Mouse (Mus musculus) embryonic stem cell, embryonic (primary cell): ENCODE results near the gene Elp4.

Source experiments
- CTCF ChIA-PET, 4 experiments: fragments of 300-600 bp in 2 of 4; fragments of 350-600 bp in 2 of 4; sonication (Branson Sonifier 250); formaldehyde crosslinking; loops; one replicate each; lab custom pipeline; 2022; ENCODE audit warnings: inconsistent platforms in 2 of 4; lab: Charles Lee
- POLR2A ChIA-PET, 4 experiments: fragments of 300-600 bp in 2 of 4; fragments of 350-600 bp in 2 of 4; sonication (Branson Sonifier 250); formaldehyde crosslinking; loops; one replicate each; lab custom pipeline; 2022; ENCODE audit warnings: antibody characterized with exemption in 4 of 4, inconsistent platforms in 1 of 4; lab: Charles Lee

Gene Elp4

DNA sequence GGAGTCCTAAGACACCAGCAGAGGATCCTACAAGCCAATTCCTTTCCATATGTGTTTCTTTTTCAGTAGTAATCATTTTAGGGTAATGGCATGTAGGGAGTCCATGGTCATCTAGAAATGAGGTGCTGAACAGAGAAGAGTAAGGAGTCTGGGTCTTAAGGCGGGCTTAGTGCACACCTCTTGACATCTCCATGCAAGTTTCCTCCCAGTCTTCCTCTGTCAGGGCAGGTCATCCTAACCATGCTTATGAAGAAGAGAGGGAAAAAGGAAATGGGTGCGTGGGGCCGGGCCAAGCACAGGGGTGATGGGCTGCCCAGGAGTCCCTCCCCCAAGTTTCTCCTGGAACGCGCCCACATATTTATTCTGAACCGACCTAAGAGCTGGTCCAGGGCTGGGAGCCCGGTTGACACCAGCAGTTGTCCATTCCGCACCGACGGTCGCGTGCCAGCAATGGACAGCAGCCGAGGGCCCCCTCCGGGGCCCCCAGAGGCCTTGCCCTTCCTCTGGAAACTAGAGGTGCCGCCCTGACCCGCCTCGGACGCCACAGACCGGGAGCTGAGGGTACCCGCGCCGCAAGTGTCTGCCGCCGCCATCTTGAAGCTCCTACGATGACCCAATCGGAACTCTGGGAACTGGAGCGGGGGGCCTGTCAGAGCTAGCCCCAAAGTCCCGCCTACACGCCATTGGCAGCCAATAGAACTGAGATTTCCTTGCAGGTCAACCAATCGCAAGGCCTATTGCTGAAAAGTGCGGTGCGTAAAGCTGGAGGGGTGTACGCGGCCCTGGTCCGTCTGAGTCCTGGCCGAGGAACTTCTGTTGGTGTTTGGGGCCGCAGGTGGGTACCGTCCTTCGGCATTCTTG, at the start of gene Elp4, which contains the start of gene Immp1l:
TSS of gene Elp4 (minus strand) at position 669 of the 861 bp plus-strand sequence.
TSS of gene Immp1l (plus strand) at position 743 of the 861 bp plus-strand sequence.
- ChIA-PET POLR2A (interaction anchor here (0.6 to 1.8 kb wide), 32 partner anchors 9 to 887 kb away, joined by 3 to 7 read pairs (median 4); partner anchors contain the start of genes Eif3m (in 1 of the 4) and Pax6 (in 1 of the 4)), CTCF (interaction anchor here in 3 of 4 experiments (0.6 to 1.1 kb wide), 3 partner anchors 287 to 289 kb away, joined by 4 to 11 read pairs (median 6); no protein-coding TSS in a partner anchor)

DNA sequence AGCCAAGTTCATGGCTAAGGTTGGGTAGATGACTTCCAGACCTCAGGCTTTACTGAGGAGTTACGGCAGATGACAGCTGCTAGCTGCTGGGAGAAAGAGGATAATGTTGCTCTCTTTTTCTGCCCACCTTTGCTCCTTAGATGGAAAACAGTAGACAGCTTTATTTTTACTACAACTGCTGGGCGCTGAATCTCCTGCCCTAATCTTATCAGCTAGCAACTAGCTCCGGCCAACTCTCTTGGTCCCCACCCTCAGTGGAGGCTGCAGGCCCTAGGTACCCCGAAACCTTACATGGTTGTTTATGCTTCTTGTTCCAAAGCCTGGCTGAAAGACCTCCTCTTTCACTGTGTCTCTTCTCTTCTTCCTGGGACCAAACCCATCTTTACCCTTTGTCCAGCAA, 49.5 kb upstream of the Elp4 start:
- CTCF ChIA-PET, result no interaction called here
- POLR2A ChIA-PET, result no interaction called here

DNA sequence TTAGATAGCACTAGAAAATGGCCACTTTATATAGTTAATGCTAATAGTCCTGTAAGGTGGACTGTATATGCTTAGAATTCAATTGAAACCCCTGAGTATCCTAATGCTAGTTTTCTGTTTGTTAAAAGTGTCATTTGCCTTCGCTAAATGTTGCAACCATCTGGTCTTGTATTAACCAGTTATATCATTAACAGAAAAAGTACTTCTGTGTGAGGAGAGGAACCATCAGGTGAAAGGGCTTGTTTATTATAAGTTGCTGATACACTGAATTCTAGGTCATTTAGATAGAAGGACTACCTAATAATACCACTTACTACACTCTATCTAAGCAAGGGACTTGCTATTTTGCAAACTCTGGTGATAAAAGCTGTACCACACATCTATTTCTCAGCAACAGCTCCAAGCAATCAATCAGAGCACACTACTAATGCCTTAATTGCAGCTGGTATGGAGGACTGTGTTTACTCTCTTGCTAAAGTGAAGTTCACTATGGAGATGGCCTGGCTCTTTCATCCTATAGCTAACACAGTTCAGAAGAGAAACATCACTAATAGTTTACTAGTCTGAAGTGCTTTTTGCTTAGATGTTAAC, 47.1 kb upstream of the Elp4 start:
- POLR2A ChIA-PET, result interaction anchor here in 1 of 4 experiments (1.3 kb wide), 1 partner anchor 10 kb away, joined by 3 read pairs; no protein-coding TSS in a partner anchor
- CTCF ChIA-PET, result no interaction called here

DNA sequence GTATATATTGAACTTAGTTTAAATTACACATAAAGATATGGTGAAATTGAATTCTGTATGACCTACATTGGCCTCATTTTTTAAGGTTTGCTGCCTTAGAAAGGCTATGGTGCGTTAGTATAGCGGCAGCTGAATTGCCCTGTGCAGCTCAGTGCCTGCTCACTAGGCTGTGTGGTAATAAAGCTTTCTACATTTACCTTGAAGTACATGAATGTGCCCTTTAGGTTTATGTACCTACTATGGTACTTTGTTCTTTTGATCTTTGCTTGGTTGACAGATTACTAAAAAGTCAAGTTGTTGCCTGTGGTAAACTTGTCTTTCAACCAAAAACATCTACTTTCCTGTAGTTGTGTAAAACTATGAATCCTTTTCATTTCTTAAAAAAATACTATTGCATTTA, 45.8 kb upstream of the Elp4 start:
- POLR2A ChIA-PET, result interaction anchor here in 2 of 4 experiments (0.6 to 1.5 kb wide), 3 partner anchors 10 to 46 kb away, joined by 3 read pairs; partner anchors contain the start of genes Elp4 (in 1 of the 2) and Immp1l (in 1 of the 2)

DNA sequence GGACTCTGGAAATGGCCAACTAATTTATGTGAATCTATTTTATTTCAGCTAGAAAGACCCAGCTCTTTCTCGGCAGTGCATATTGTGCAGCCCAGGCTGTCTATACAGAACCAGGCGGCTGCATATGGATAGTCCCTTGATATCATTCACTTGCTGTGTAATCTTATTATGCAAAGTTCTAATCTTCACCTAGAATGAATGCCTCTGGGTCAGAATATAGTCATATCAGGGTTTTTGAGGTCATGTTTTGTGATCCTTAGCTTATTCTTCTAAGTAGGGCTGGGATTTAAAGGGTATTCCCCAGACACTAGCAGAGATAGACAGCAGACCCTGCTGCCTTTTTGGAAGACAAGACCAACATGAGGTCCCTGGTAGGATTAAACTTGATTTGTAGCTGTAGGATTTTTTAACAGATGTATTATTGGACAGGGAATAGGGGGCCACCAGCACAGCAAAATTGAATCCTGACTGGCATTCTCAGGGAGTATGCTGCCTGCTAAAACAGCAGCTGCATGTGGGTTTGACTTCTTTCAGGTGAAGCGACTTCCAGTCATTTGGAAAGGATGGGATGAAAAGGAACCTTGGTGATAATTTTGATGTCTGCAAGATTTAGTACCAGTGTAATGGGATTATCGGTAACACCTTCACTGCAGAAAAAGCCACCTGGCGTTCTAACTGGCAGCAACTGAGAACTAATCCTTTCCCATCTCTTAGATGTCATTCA, 13.4 kb upstream of the Elp4 start:
- CTCF ChIA-PET, result interaction anchor here in 1 of 4 experiments (0.5 kb wide), 1 partner anchor 144 kb away, joined by 4 read pairs; no protein-coding TSS in a partner anchor

More for the DNA sequence above, 45.8 kb upstream of the Elp4 start:
- CTCF ChIA-PET, result no interaction called here

DNA sequence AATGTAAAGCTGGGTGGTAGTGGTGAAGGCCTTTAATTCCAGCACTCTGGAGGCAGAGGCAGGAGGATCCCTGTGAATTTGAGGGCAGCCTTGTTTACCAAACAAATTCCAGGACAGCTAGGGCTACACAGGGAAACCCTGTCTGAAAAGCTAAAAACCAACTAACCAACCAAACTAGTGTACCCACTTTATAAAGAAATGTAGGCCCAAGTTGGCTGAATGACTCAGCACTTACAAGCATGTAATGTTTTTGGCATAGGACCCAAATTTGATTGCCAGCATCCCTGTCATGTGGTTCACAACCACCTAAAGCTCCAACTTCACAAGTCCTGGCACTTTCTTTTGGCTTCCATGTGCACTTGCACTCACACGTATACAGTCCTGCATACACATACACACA, 12.3 kb upstream of the Elp4 start:
- ChIA-PET CTCF (no interaction called here), POLR2A (interaction anchor here in 1 of 4 experiments (1.3 kb wide), 1 partner anchor 13 kb away, joined by 3 read pairs; the partner anchor contains the start of genes Elp4 and Immp1l)

More for the DNA sequence above, 13.4 kb upstream of the Elp4 start:
- POLR2A ChIA-PET, result interaction anchor here in 3 of 4 experiments (0.6 to 1.5 kb wide), 3 partner anchors 13 to 605 kb away, joined by 4 to 7 read pairs (median 5); partner anchors contain the start of genes Elp4 (in 2 of the 3) and Immp1l (in 2 of the 3)

DNA sequence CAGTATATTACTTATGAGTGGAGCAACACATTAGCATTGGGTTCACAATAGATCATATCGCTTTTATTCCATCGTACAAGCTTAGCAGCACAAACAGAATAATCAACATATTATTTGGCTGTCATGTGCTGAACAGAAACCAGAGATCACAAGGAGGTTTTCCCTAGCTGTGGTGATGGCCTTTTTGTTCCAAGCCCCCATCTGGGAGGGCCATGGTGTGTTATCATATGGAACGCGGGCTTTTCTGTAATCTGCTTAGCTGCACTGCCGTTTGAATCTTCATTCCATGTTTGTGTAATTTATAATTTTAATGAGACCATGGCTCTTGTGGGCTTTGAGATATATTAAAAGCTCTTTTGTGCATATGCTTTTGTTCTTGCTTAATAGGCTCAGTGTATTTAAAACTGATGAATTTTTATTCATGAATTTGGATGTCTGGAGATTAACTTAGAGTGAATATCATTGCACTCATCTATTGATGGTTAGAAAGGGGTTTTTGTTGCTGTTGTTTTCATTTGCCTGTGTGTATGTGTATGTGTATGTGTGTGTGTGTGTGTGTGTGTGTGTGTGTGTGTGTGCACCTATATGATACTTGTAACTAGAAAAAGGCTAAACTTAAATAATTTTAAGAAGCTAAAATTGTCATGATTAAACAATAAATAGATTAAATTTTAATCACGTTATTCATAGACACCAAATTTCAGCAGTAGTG, 9.4 kb upstream of the Elp4 start:
- CTCF ChIA-PET, result interaction anchor here in 1 of 4 experiments (0.5 to 0.8 kb wide), 3 partner anchors 15 to 254 kb away, joined by 3 to 6 read pairs (median 4); no protein-coding TSS in a partner anchor
- POLR2A ChIA-PET, result interaction anchor here in 1 of 4 experiments (1.5 kb wide), 1 partner anchor 9 kb away, joined by 3 read pairs; the partner anchor contains the start of genes Elp4 and Immp1l

DNA sequence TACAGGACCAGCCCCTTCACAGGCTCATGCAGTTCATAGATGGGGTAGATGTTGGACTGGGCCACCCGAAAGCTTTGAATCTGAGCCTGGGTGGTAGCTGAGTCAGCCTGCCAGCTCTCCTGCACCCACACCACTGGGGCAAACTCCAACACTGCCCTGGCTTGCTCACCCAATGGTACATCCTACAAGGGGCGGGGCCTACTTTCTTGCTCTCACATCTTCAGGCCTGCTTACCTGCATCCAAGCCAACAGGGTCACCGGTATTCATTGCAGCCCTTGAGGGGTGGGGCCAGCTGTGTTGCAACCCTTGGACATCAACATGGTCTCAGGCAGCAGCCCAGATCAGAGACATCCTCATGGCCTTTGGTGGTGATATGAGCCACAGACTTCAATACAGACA, 6.2 kb upstream of the Elp4 start:
- POLR2A ChIA-PET, result no interaction called here
- CTCF ChIA-PET, result no interaction called here

DNA sequence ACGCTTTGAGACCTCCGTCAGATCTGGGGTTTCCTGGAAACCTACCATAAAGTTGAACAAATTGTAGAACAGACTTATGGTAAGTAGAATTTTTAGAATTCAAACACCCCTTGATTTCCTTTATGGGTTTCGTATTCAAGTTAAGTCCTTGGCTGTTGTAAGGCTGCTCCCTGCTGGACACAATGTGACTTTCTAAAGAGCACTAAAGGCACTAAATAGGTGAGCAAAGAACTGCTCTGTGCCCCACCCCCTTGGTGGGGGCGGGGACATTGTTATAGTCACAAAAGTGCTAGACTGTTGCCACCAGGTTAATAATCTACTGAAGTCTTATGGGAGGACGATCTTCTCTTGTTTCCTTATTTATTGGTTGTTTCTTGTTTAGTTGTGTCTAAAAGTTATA, 4.0 kb upstream of the Elp4 start:
- CTCF ChIA-PET, result no interaction called here
- POLR2A ChIA-PET, result no interaction called here

DNA sequence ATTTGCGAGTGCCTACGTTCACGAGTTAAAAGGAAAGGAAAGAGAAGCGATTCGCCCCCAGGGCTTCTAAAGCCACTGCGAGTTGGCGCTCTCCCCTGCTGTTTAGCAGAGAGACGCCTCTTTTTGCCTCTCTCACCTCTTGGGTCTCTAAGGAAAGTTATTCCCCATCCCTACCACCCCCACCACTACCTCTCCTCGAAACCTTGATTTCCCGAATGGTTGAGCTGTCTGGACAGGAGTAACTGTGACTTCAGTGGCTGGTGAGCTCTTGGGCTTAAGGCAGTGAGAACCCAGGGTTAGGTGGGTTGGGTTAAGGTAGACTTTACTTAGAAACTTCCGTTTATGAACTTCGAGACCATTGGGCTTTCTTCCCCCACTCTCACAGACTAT, 388 bp upstream of the Elp4 start:
- POLR2A ChIA-PET, result interaction anchor here in 3 of 4 experiments (0.7 to 1.8 kb wide), 29 partner anchors 10 to 515 kb away, joined by 3 to 7 read pairs (median 4); partner anchors contain the start of gene Pax6 (in 1 of the 3)
- CTCF ChIA-PET, result interaction anchor here in 2 of 4 experiments (0.6 to 1.1 kb wide), 2 partner anchors 288 kb away, joined by 4 to 6 read pairs; no protein-coding TSS in a partner anchor

DNA sequence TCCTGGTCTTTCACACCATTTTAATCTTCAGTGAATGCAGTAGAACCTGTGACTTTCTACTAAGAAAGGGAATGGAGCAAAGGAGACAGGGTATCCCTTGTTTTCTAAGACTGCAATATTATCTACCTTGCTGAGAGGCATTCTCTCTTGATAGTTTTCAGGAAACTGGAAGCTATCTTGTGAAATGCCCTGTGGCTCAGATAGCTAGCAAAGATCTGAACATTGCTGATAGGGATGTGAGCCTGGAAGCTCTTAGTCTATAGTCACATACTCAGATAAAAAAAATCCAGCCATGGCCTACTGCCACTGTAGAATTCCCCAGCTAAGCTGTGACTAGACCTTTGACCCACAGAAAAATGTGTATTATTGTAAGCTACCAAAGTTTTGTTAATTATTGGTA, 13.5 kb downstream of the Elp4 start:
- ChIA-PET POLR2A (interaction anchor here in 1 of 4 experiments (1.8 kb wide), 1 partner anchor 13 kb away, joined by 7 read pairs; the partner anchor contains the start of genes Elp4 and Immp1l), CTCF (no interaction called here)

DNA sequence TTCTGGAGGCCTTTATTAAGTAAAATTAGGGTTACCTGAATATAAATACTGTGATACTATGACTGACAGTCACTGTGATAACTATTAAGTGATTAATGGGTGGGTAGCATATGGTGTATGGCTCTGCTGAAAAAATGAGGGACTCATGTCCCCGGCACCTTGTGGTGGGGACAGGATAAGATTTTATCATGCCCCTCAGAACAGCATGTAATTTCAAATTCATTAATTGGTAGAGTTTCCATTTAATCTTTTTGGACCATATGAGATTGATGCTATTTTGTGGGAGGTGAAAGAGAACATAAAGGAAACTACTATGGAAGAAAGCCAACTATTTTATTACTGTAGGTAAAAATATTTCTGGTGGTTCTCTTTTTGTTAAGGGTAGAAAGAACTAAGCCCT, 31.0 kb downstream of the Elp4 start:
- POLR2A ChIA-PET, result no interaction called here
- CTCF ChIA-PET, result no interaction called here

DNA sequence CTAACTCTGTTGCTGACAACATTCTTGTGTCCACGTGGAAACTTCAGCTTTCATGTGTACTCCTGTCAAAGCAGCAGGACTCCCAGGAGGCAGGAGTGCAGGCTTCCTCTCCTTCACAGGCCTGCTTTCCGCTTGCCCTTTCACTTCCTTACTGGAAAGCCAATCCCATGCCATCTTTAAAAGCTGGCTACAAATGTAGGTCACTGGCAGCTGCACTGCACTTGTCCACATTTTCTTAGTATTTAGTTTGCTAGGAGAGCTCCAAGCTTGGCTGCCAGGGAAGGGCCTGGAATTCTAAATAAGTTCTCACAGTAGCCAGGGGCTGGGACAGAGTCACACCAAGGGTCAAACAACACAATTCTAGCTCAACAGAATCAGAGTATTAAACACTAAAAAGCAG, 49.6 kb downstream of the Elp4 start:
- CTCF ChIA-PET, result no interaction called here

DNA sequence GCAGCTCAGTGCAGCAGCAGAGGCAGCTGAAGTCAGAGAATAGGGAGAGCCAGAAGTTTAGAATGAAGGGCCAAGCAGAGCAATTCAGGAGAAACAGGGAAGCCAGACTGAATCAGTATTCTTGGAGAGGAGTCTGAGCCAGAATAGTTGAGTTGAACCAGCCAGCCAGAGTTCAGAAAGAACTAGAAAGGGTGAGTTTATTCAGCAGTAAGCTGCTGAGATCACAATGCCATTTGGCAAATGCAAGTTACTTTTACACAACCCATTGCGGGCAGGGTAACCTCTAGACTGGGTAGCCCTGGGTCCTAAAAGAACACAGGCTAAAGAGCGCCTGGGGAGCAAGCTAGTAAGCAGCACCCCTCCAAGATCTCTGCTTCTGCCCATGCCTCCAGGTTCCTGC, 51.4 kb downstream of the Elp4 start:
- POLR2A ChIA-PET, result no interaction called here
- CTCF ChIA-PET, result no interaction called here

More for the DNA sequence above, 49.6 kb downstream of the Elp4 start:
- POLR2A ChIA-PET, result no interaction called here

DNA sequence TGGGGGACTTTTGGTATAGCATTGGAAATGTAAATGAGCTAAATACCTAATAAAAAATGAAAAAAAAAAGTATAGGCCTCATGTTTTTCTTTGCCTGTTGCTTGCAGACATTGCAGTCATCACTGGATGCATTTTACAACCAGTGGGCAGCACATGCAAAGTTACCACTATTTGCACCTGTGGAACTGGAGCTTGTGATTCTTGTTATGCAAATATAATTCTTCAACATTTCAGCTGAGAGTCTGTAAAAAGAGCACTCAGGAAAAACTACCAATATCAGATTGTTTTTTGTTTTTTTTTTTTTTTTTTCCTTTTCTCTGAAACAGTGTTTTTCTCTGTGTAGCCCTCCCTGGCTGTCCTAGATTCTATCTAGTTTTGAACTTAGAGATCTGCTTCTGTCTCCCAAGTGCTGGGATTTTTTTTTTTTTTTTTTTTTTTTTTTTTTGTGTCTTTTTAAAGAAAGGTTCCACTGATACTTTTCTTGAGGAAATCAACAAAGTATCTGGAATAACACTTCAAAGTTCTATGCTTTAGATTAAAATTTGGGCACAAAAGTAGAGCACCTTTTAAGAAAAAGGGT, 52.6 kb downstream of the Elp4 start:
- POLR2A ChIA-PET, result no interaction called here

DNA sequence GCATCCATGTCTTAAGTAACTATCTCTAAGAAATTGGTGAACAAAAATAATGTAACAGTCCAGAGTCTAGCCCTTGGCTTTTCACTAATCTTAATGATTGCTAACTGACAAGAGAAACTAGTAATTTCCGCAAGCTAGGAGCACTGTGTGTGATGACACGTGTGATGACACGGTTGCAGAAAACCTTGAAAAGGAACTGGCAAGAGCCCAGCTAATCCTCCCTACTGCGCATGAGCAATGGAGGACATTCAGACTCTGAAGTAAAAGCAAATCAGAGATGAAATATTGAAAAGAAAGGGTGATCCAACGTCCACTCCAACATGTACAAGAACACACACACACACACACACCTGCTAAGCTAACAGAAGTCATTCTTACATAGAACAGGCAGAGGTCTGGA, 61.2 kb downstream of the Elp4 start:
- ChIA-PET POLR2A (no interaction called here), CTCF (interaction anchor here in 1 of 4 experiments (0.6 kb wide), 1 partner anchor 459 kb away, joined by 3 read pairs; no protein-coding TSS in a partner anchor)

More for the DNA sequence above, 52.6 kb downstream of the Elp4 start:
- CTCF ChIA-PET, result no interaction called here

DNA sequence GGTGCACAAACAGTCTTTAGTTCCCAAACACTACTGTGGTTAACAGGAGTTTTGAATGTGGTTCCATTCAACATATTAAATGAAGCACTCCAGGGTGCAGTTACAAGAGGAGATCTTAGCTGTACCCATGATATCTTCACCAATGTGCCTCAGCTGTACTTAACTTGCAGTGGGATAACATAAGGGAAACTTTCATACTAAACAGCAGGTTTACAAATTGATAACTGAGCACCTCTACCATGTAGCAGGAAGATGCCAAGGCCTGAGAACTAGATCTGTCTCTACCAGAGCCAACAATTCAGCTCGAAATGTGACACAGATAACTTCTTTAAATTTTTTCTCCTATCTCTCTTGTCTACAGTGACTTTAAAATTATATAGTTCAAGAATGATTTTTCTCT, 86.4 kb downstream of the Elp4 start:
- ChIA-PET CTCF (no interaction called here), POLR2A (no interaction called here)
